Mouse (Mus musculus) left cerebral cortex, postnatal 14 days (tissue): ENCODE results near the gene Sec16b. TPM values are rescaled to one million over a fixed set of nuclear protein-coding genes. Genes with fewer than 3 reads are reported as not detected.
A peak's percentile ranks its signal among the peaks of the same experiment; 100 is the strongest.

Experiments used
- DNase-seq, 2 experiments: peaks; one replicate each; pipeline ENCODE4 v3.0.0; 2021 to 2022; ENCODE audit warnings: low spot score in 2 of 2, mixed read lengths in 1 of 2
- intact Hi-C: fragments of 180-260 bp; cut with DNase I; formaldehyde crosslinking; loops from one replicate; pipeline ENCODE4 v1.15.1; 2025
- total RNA-seq, 2 experiments: library from RNA; stranded (reverse); gene quantifications; 2 replicates each; pipeline ENCODE4 v1.2.3; 2021

The Sec16b gene
- total RNA-seq, 2 experiments from 2014 or later: 0.70 to 0.72 TPM

DNA sequence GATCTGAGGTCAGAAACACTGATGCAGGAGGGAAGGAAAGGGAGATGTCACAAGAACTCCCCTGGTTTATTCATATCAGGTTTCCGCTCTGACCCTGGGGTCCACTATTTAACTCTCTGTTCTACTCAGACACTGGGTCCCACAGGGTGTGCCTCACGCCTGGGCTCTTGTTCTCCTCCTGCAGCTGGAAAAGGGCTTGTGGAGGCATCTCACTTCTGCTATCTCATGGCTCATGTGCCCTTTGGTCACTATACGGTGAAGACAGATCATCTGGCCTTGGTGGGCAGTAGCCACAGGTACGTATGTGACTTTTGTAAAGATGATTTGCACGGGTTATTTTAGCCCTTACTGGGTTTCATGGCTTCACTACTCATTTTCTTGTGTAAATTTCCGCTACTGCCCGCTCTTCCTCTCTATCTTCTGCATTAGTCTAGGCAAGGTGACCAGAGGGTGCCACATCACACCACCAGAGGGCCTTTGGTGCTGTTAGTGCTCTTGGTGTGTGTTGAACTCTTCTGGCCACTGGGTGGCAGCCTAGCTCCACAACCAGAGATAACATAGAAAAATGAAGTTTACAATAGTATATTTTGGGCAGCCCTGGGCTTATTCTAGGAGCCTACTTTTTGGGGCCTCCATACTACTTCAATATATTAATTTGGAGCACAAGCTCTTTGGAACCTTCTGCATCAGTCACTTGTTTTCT lies 46.4 kb downstream of the Sec16b start:
- intact Hi-C loops: loop anchor here (1.0 to 10.0 kb wide), 4 partner anchors 182 to 1582 kb away; no protein-coding TSS in a partner anchor
- DNase-seq: peak; percentile 84 to 89

DNA sequence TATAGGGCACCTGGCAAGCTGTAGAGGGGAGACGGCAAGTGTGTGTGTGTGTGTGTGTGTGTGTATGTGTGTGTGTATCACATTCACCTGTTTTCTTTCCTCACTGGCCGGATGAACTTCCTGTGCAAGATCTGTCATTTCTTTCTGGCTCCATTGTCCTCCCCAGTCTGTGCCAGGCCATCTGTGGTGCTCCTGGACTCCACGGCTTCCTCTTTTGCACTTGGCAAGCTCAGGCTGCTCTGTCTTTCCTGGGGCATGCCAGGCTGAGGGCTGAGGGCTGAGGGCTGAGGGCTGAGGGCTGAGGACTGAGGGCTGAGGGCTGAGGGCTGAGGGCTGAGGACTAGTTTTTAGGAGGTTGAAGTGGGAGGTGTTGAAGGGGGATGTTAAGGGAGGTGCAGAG lies 47.6 kb downstream of the Sec16b start:
- intact Hi-C loops: loop anchor here (5.0 to 10.0 kb wide), 3 partner anchors 181 to 1581 kb away; no protein-coding TSS in a partner anchor
- no peak for DNase-seq

DNA sequence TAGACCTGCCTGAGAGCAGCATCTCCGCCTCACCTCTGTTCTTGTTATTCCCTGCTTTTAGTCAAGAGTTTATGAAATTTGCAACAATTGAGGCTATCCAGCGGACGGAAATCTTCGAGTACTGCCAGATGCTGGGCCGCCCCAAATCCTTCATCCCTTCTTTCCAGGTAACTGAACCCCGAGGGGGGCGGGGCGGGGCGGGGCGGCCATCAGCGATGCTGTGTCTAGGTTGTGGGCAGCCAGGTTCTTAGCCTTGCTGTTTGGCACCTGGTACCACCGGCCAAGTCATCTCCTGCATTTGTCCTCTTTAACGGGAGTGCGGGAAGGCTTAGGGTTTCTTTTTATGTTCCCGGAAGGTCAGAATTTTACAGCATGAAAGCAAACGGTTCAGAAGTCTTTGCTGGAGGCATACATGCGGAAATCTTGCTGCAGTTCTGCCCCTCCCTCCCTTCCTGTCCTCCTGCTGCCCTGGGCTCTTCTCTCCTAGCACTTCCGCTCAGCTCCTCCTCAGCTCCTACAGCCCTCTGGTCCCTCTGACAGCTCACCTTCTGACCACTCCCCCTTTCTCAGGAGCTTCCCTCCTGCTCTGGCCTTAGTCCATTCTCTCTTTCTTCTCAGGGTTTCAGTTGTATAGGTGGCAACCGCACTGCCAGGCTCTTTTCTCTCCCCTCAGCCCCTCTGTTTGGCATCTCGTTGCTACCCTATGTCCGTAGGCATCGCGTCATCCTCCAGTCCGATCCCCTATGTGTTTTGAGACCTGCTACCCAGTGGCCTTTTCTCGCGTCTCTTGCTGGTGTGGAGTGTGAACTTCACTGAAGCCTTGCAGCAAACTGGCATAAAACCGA lies 48.4 kb downstream of the Sec16b start:
- DNase-seq: no peak
- intact Hi-C loops: loop anchor here (5.0 to 10.0 kb wide), 3 partner anchors 180 to 1580 kb away; no protein-coding TSS in a partner anchor

DNA sequence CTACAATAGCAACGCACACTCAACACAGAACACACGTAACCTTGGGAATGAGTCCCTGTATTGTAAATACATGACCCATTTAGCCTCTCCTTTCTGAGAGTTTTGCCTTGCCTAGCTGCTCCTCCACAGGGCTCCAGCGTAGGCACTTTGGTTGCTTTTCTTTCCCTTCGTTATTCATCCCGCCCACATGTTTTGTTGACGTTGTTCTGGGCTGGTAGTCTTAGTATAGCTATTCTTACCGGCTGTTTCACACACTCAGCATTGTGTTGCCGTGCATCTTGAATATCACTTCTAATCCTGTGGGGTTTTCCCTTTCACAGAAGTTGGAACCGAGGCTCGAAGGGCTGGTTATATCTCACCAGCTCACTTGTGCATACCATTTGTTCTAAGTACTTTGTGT lies 49.2 kb downstream of the Sec16b start:
- intact Hi-C loops: loop anchor here (10.0 kb wide), 2 partner anchors 179 to 1579 kb away; no protein-coding TSS in a partner anchor
- peak; percentile 50 to 70 for DNase-seq

DNA sequence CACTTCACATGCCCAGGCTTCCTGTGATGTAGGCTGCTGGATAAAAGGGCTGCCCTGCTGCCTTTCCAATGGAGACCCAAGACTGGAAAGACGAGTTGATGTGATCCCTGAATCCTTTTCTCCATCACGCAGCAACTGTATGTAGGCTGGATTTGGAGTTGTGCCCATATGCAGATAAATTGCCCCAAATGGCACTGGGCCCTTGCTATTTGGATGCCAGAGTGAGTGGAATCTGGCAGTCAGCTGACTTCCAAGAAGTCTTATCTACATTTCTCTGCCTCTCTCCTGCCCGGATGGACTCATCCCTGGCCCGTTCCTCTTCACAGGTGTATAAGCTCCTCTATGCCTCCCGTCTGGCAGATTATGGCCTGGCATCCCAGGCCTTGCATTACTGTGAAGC lies 49.9 kb downstream of the Sec16b start:
- intact Hi-C loops: loop anchor here (10.0 kb wide), 2 partner anchors 178 to 1578 kb away; no protein-coding TSS in a partner anchor
- DNase-seq: no peak

DNA sequence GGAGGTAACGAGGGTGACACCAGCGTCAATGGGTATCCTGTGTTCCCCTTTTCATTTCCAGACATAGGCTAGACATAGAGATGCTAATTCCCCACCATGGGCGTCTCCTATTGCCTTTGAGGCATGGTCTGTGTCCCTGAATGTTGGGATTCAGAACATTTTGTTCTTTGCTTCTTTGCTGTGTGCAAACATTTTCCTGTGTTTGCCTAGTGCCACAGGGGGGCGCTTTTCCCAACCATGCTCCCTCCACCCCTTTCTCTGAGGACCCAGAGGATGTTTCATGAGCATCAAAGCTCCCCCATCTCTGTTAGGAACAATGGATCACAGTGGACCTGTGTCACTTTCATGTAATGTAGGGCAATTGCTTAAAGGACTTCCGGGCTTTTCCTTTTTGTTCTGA lies 51.6 kb downstream of the Sec16b start:
- no peak for DNase-seq
- intact Hi-C loops: loop anchor here (10.0 kb wide), 2 partner anchors 177 to 1577 kb away; no protein-coding TSS in a partner anchor

DNA sequence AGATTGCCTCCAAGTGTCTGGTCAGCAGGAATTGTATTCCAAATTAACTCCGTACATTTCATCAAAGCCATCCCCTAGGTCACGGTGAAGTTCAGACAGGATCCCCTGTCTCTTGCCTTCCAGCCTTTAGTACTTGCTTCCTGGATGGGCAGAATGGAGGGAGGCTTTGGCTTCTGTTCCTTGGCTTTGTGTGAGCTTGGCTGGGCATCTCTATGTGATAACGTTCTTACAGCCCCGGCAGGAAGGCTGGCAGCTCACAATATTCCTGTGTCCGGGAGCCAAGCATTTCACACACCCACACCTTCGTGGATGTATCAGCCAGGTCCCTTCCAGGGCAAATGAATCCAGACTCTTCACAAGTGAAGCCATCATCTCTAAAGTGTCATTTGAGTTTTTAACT lies 53.5 kb downstream of the Sec16b start:
- DNase-seq: no peak
- intact Hi-C loops: loop anchor here (10.0 kb wide), 2 partner anchors 175 to 1575 kb away; no protein-coding TSS in a partner anchor

DNA sequence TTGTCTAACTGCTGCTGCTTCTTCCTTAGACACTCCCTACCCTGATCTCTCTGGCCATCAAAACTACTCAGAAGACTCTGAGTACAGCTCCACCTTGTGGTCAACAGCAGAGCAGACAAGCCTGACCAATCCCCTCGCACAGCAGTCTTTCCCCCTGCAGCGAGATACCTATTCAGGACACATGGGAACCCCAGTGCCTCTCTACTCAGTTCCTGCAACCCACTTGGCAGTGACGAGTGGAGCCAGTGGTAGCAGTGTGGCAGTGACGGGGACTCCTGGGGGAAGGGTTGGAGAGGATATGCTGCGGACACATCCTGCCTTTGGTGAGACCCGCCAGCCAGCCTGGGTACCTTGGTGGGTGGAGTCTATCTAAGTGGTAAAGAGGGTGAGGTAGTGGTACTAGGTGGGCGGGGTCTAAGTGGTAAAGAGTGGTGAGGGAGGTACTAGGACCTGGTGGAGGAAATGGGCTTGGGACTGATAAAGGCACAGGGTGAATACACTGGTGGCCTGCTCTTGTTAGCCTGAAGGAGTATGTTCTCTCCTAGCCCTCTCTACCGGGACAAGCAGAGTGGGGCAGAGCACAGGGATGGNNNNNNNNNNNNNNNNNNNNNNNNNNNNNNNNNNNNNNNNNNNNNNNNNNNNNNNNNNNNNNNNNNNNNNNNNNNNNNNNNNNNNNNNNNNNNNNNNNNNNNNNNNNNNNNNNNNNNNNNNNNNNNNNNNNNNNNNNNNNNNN lies 54.3 kb downstream of the Sec16b start:
- intact Hi-C loops: no loop called here
- no peak for DNase-seq

DNA sequence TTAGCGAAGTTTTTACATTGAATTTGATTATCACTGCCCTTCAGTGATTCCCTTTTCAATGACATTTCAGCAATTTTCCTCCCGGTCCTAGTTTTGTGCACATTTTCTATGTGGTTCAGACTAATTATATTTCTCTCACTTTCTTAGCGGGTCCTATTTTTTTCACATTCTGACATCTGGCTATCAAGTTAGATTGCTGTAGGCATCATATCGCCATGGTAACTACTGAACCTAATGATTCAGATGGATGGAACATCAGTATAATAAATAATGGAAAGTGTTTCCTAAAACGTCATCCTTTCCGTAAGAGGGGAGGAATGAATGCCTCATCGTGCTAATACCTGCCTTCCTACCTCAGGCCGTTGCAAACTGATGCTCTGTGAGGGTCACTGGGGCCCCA lies 61.3 kb downstream of the Sec16b start:
- intact Hi-C loops: no loop called here
- no peak for DNase-seq

DNA sequence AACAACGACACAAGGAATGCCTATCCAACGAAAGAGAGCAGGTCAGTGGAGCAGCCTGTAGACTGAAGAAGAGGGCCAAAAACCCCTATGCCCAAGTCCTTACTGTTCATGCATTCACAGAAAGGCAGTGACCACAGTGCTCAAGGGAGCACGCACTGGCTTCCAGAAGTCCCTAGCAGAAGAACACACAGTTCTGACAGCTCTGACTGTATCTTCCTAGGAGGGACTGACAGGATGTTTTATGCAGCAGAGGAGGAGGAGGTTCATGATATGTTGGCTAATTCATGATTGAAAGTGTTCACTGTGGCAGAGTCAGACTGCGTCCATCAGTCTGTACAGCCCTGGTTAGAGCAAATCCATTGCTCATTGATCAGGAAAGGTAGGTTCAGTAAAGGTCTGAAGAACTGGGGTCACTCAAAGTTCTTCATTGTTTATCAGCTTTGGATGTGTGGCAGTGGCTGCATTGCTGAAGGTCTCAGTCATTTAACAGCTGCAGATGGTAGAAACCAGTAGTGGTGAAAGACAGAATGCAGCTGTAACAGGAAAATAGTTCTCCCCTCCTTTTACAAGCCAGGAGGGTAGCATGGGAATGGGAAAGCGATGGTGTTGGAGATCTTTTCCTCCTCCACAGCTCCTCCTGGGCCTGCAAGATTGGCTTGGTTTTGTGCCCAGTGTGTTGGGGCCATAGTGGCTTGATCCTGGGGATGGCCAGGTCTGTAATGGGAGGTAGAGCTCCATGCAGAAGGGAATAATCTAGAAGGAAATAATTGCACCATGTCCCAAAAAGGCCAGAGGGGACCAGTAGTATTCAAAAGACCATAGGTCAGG lies 62.9 kb downstream of the Sec16b start:
- DNase-seq: no peak
- intact Hi-C loops: no loop called here

DNA sequence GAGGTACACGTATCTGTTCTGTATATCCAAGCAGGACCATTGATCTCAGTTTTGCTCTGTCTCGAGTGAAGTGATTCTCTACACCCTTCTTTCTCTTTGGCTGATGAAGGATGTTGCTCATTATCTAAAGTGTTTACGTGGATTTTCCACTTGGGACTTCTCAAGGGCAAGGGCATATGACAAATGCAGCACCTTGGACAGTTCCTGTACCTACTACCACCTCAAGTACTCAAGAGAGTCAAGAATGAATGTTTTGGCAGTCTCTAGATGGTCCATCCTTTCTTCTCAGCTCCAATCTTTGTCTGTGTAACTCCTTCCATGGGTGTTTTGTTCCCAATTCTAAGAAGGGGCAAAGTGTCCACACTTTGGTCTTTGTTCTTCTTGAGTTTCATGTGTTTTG lies 68.8 kb downstream of the Sec16b start:
- intact Hi-C loops: no loop called here
- DNase-seq: no peak

DNA sequence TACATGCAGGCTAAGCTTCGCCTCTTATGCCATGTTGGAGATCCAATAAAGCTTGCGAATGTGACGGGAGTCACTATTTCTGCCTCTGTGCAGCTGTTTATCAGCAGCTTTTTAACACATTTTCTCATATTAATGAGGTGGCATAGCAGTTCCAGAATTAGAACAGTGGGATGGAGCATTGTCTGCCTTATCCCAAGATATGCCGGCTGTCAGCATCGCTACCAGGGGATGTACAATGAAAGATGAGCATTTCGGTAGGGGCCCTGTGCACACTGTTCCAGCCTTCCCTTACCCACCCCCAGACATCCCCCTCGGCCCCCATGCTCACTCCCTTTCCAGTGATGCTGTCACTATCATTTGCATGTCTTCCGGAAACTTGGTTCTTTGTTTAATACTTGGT lies 71.8 kb downstream of the Sec16b start:
- intact Hi-C loops: no loop called here
- DNase-seq: peak in 1 of 2 experiments; percentile 16

DNA sequence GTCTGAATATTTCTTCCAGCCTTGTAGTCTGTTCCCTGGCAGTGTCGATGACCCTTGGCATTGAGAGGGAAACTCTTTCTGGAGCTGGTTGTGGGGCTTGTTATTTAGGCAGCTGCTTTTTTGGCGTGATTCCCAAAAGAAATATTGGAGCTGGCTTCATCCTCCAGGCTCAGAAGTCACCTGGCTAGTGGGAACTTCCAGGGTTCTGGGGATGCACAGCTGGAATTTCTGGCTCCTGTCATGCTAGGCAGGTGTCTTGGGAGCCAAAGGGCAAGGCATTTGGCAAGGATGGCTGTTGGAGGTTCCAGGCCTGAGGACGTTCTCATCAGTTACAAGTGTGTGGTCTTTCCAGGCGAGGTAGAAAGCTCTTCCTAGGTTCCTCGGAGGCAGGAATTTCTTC lies 80.0 kb downstream of the Sec16b start:
- intact Hi-C loops: no loop called here
- DNase-seq: no peak

DNA sequence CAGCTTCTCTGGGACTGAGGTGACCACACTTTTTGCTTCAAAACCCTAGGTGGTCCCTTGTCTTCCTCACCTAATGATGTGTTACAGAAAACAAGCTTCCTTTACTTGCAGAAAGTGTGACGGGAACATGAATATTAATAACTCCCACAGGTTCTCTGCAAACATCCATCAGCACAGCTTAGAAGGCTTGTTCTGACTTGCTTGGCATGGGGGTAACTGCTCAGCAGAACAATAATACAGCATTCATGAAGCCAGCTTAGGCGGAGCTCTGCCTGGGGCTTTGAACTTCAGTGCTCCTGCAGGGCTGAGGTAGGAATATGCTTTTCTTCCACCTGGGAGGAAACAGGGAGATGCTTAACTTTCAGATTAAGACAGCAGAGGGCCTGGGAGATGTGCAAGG lies 85.5 kb downstream of the Sec16b start:
- intact Hi-C loops: no loop called here
- DNase-seq: no peak

DNA sequence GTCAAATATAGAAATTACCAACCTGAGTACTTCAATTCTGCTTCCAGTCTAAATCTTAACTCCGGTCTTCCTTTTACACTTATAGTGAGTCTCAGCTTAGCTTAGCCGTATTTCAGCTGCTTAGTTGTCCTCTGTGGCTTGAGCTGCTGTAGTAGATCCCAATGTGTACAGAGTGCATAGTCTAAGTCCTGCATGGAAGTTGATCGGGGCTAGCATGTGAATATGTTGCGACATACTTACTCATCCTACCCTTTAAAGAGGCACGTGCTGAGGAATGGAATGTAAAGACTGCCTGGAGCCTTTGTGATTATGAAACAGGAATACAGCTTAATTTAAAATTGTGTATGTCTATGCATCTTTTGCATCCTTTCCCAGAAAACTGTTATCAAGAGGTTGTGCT lies 88.0 kb downstream of the Sec16b start:
- no peak for DNase-seq
- intact Hi-C loops: no loop called here

DNA sequence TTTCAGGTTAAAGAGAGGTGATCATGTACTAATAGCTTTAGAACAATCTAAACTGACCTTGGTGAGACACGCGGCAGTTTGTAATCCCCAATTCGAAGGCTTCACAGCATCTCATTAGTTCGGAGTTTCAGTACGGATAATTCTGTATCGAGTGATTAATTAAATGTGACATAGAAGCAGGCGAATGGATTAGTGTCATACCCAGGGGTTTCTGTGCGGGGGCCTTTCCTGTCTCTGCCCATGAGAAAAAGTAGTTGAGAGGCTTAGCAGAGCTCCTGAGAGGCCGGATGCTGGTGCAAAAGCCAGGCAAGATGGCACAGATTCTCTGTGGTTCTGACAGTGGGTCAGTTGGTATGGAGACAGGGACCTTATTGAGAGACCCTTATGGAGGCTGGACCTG lies 88.6 kb downstream of the Sec16b start:
- no peak for DNase-seq
- intact Hi-C loops: no loop called here

DNA sequence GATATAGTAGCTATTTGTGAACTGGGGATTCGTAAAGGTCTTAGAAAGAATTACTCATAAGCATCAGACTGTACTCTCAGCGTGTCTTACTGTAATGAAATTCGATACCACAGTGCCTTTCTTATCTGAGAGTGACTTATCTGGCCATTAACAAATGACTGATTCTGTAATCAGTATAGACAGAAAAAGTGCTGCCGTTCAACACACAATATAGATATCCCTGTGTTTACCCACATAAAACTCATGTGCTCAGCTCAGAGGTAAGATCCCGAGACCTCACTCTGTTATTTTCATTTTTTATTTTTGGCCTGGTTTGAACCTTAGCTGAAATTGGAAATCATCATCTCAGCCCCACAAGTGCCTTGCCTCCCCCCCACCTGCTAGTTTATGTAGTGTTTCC lies 98.0 kb downstream of the Sec16b start:
- intact Hi-C loops: no loop called here
- DNase-seq: no peak
